Mouse (Mus musculus) 416B (cell line): Measurements from ENCODE around the gene Srcin1.

Experiments
- DNase-seq: peaks from one replicate; pipeline ENCODE4 v3.0.0; 2011; ENCODE audit warnings: low read depth

Gene Srcin1

GRCm38 (mm10) chr11:97576136-97576906 is at the start of gene Srcin1:
Srcin1 (minus strand) TSS chr11:97576186.
- DNase-seq: no peak

- no peak for DNase-seq
These were observed 49.6 kb upstream of the Srcin1 start for GRCm38 (mm10) chr11:97625551-97625950.

GRCm38 (mm10) chr11:97623166-97623565 is 47.2 kb upstream of the Srcin1 start:
- peak; percentile 72 for DNase-seq

- DNase-seq: peak; percentile 82
These were observed 46.5 kb upstream of the Srcin1 start for GRCm38 (mm10) chr11:97622440-97622839.

GRCm38 (mm10) chr11:97619391-97619795 is 43.4 kb upstream of the Srcin1 start:
- peak; percentile 84 for DNase-seq

GRCm38 (mm10) chr11:97618368-97618767 is 42.4 kb upstream of the Srcin1 start:
- DNase-seq: no peak

- DNase-seq: no peak
These were observed 39.3 kb upstream of the Srcin1 start for GRCm38 (mm10) chr11:97615276-97615675.

GRCm38 (mm10) chr11:97611076-97611475 is 35.1 kb upstream of the Srcin1 start:
- DNase-seq: no peak

GRCm38 (mm10) chr11:97609743-97610142 is 33.8 kb upstream of the Srcin1 start:
- no peak for DNase-seq

- no peak for DNase-seq
These were observed 32.9 kb upstream of the Srcin1 start for GRCm38 (mm10) chr11:97608933-97609332.

GRCm38 (mm10) chr11:97607056-97607725 is 31.2 kb upstream of the Srcin1 start:
- no peak for DNase-seq

GRCm38 (mm10) chr11:97603891-97604290 is 27.9 kb upstream of the Srcin1 start:
- DNase-seq: peak; percentile 86

- no peak for DNase-seq
These were observed 26.2 kb upstream of the Srcin1 start for GRCm38 (mm10) chr11:97602223-97602622.

GRCm38 (mm10) chr11:97599104-97599503 is 23.1 kb upstream of the Srcin1 start:
- DNase-seq: peak; percentile 45

- no peak for DNase-seq
These were observed 22.1 kb upstream of the Srcin1 start for GRCm38 (mm10) chr11:97597945-97598691.

- DNase-seq: no peak
These were observed 18.1 kb upstream of the Srcin1 start for GRCm38 (mm10) chr11:97594136-97594535.

- peak; percentile 78 for DNase-seq
These were observed 15.9 kb upstream of the Srcin1 start for GRCm38 (mm10) chr11:97591910-97592309.

- DNase-seq: no peak
These were observed 14.4 kb upstream of the Srcin1 start for GRCm38 (mm10) chr11:97590227-97590960.

- DNase-seq: no peak
These were observed 13.2 kb upstream of the Srcin1 start for GRCm38 (mm10) chr11:97589216-97589615.

GRCm38 (mm10) chr11:97585932-97586331 is 9.9 kb upstream of the Srcin1 start:
- peak; percentile 81 for DNase-seq

GRCm38 (mm10) chr11:97584476-97584875 is 8.5 kb upstream of the Srcin1 start:
- DNase-seq: no peak
